Mouse (Mus musculus): ENCODE results near the gene 1810010D01Rik.

1810010D01Rik gene

GRCm38 (mm10) chr7:145211680-145212659, 4.1 kb upstream of the 1810010D01Rik start:
- no peak for DNase-seq (ENCODE audit: low spot score)

DNA sequence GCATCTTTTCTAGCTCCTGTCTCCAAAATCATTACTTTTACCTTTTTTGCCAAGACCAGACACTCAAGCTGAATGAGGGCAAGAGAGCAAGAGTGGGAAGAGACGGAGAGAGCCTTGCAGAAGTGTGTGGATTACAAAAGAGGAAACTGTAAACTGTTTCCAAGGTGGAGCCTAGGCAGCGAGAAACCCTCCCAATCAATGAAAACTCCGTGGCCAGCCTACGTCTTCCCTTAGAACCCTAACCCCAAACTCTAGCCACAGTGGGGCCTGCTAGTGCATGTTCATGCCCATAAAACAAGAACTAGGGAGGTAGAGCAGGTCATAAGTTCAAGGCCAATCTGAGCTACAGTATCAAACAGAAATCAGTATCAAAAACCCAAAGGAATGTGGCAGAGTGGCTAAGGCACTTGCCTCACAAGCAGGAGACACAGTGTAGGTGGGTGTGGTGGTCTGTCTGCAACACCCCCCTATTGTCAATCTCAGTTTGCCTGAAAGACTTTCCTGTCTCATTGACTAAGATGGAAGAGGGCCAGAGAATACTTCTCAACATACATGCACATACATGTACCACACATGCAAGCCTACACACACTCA, 2.7 kb upstream of the 1810010D01Rik start:
- DNase-seq (ENCODE audit: low spot score), result no peak

GRCm38 (mm10) chr7:145206801-145207200, 1.1 kb downstream of the 1810010D01Rik start:
- DNase-seq (ENCODE audit: low spot score), result no peak

DNA sequence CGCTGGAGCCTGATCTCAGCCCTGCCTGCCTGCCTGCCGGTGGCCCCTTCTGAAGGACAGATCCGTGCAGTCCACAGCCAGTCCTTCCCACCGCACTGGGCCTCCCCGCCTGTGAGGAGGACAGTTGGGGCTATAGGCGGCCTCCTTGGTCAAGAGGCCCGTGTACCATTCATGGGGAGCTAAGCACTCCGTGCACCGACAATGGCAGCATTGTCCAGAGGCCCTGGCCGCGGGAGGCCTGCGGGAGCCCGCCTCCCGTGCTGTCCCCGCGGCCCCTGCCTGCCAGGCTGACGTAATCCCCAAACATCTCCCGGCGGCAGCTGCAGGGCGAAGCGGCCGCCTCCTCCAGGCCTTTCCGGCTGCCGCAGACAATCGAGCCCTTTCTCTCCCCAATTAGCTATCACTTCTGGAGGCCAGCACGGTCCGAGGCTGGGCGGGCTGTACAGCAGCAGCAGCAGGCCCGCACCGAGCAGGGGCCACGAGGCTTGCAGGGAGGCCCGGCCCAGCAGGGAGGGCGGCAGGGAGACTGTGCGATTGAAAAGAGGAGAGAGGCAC, 1.8 kb downstream of the 1810010D01Rik start:
- DNase-seq (ENCODE audit: low spot score), result peak; percentile 67

DNA sequence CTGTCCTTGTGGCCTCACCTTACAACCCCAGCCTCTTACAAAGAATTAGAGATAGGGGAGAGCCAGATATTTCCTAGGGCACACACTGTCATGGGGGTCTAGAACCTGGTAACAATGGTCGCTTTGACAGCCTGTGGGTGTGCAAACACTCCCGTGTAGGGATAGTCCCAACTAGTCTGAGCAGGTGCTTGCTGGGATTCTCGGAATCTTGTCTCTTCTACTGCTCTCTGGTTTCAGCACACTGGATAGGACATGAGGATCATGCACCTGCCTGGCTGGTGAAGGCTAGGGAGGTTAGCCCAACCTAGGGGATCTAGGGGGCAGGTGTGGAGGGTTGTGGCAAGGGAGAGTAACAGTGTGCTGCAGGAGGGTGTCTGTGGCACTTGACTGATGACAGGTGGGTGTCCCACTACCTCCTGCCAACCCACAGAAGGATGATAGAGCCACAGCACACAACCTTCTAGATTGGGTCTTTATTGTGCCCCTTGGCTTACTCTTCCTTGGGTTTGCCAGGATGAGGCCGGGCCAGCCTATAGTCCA, 2.5 kb downstream of the 1810010D01Rik start:
- no peak for DNase-seq (ENCODE audit: low spot score)

DNA sequence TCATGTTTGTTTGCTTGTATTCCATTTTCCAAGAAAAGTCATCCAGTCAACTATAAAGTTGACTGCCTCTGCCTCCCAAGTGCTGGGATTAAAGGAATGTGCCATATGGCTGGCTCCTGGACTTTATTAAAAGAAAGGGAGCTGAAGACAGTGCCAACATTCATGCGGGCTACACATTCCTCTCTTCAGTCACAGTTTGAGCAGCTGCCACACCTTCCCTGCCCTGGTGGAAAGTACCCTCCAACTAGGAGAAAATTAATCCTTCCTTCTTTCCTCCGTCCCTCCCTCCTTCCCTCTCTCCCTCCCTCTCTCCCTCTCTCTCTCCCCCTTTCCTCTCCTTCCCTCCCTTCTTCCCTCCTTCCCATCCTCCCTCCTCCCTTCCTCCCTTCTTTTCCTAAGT, 8.2 kb downstream of the 1810010D01Rik start:
- no peak for DNase-seq (ENCODE audit: low spot score)

- DNase-seq (ENCODE audit: low spot score), result no peak
These were observed 9.7 kb downstream of the 1810010D01Rik start for GRCm38 (mm10) chr7:145198223-145198714.

GRCm38 (mm10) chr7:145197711-145198110, 10.2 kb downstream of the 1810010D01Rik start:
- no peak for DNase-seq (ENCODE audit: low spot score)

- DNase-seq (ENCODE audit: low spot score), result no peak
These were observed 10.9 kb downstream of the 1810010D01Rik start for GRCm38 (mm10) chr7:145197042-145197441.

DNA sequence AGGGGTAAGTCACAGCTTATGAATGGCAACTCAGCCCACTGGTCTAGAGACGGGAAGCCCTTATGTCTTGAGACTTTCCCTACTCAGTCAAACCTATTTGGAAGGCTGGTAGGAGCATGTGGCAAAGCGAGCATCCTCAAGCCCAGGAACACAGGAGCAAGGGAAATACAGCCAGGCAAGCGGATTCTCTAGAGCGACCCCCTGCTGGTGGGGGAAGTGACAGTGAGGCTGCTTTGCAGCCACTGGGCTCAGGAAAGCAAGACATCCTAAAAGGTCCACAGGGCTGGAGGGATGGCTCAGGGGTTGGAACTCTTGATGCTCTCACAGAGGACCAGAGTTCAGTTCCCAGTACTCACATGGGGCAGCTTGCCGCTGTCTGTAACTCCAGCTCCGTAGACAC, 11.6 kb downstream of the 1810010D01Rik start:
- no peak for DNase-seq (ENCODE audit: low spot score)

GRCm38 (mm10) chr7:145195186-145195927, 12.6 kb downstream of the 1810010D01Rik start:
- DNase-seq (ENCODE audit: low spot score), result no peak

DNA sequence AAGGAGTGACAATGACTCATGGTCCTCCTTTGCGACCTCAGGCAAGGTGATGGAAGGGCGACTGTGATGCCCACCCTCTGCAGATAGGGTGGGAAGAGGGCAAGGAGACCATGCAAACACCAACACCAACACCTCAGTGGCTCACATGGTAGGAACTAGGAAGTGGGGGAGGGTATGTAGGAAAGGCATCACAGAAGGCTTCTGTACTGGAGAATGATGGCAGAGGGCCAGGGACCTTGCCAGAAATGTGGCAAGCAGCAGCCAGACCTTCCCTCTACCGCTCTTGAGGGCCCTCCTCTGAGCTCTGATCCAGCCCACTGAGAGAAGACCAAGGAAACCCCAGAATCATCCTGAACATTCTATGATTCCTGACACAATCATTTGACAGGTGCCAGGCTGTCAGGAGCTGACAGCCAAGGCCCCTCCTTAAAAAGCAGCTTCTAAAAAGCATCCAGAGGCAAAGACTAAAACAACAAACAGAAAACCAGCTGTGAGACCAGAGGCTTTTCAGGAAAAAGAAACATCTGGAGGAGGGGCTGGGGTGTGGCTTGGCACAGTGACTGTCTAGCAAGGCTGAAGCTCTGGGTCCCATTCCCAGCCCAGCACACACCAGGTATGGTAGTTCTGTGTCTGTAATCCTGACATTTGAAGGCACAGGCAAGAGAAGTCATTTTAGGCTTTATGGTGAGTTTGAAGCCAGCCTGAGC, 13.3 kb downstream of the 1810010D01Rik start:
- DNase-seq (ENCODE audit: low spot score), result peak; percentile 33

GRCm38 (mm10) chr7:145192836-145193235, 15.1 kb downstream of the 1810010D01Rik start:
- no peak for DNase-seq (ENCODE audit: low spot score)

GRCm38 (mm10) chr7:145190520-145190919, 17.4 kb downstream of the 1810010D01Rik start:
- no peak for DNase-seq (ENCODE audit: low spot score)

GRCm38 (mm10) chr7:145189342-145189741, 18.6 kb downstream of the 1810010D01Rik start:
- no peak for DNase-seq (ENCODE audit: low spot score)

- no peak for DNase-seq (ENCODE audit: low spot score)
These were observed 20.1 kb downstream of the 1810010D01Rik start for GRCm38 (mm10) chr7:145187802-145188201.

DNA sequence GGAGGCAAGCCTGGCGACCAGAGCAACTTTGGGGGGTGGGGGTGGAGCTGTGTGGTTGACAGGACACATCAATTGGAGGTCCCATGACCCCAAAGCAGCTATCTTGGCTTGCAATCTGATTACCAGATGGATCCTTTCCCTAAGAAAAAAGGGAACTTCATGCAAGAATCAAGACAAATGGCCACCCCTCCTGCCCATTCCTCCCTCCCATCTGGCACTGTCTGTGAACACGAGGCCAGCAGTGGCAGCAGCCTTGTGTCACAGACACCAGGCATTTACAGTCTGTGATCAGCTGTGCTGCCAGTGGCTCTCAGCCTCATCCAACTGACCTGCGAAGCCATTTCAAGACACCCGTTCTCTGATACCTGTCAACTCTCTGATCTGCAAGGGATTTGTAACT, 25.5 kb downstream of the 1810010D01Rik start:
- DNase-seq (ENCODE audit: low spot score), result no peak

GRCm38 (mm10) chr7:145181376-145182034, 26.4 kb downstream of the 1810010D01Rik start:
- no peak for DNase-seq (ENCODE audit: low spot score)

- no peak for DNase-seq (ENCODE audit: low spot score)
These were observed 28.2 kb downstream of the 1810010D01Rik start for GRCm38 (mm10) chr7:145179691-145180091.
